Mouse (Mus musculus) heart, adult 9 months (tissue): ENCODE data around the gene Nudt14.

Experiments used
- DNase-seq, 2 experiments: peaks; one replicate each; pipeline ENCODE4 v3.0.0; 2022; ENCODE audit warnings: low spot score in 2 of 2

Nudt14 gene

DNA sequence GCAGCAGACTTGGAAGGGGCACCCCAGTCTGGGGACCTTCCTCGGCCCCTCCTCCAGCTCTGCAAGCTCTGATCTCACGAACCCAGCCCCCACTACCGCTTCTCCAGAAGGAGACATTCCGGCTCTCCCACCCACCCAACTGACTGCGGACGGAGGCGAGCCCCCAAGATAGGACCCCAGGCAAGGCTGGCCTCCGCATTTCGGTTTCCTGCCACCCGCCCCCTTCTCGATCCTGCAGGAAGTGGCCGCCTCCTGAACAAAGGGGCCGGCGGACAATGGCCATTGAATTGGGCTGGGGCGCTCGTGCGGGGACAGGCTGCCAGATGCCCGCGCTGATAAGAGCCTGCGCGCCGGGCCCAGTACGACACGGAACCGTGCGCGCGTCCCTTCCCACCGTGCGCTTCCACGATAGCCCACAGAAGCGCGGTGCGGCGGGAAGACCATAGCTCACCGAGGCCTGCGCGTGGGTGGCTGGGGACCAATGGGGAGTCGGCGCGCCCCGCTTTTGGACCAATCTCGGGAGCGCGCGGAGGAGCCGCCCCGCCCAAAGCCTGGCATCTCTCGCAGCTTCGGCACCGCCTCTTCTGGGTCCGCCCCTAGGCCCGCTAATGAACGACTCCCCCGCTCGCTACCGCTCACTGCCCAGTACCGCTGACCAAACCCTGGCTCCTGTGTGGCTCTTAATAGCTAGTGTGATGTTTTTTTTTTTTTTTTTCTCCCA is 8.3 kb upstream of the Nudt14 start:
- DNase-seq, result peak; percentile 86 to 87

GRCm38 (mm10) chr12:112947307-112947706 is 5.4 kb upstream of the Nudt14 start:
- no peak for DNase-seq

GRCm38 (mm10) chr12:112943669-112944068 is 1.7 kb upstream of the Nudt14 start:
- no peak for DNase-seq

DNA sequence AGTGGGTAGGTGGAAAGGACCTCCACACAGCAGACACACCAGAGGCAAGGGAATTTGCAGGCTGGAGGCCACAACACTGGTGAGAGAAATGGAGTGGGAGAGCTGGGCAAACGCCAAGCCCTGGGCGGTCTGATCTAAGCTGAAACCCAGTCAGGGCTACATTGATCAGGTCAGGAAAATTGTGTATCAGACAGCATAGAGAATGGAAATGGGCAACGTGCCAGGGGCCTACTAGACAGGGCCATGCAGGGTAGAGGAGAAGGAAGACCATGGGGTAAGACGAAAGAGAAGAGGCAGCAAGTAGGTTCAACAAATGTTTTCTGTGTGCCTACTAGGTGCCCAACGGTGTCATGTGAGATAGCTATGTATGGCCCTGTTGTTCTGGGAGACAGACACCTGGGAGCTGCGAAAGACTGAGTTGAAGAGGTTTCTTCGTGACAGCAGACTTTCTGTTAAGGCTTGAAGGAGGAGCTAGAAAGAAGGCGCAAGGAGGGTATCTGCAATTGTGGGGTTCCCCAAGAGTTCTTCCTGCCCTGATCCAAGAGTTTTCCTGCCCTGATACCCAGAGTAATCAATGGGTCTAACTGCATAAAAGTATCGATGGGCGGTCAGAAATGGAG is 658 bp downstream of the Nudt14 start:
- no peak for DNase-seq

DNA sequence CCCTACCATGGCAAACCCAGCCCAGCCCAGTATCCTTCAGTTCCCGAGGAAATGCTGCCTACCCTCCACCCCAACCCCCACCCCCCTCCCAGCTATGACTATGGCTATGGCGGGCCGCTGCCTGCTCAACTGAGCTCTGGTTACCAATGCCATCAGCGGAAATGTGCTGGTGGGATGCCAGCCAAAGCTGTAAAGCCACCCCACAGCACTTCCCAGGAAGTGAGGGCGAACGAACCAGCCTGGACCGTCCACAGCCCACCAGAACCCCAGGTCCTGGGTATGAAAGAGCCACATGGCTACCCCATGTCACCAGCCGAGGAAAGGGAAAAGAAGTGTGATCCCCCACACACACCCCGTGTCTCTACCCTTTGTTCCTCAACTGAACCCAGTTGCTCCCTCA is 1.2 kb downstream of the Nudt14 start:
- DNase-seq, result no peak

- no peak for DNase-seq
These were observed 1.7 kb downstream of the Nudt14 start for GRCm38 (mm10) chr12:112940238-112940637.

GRCm38 (mm10) chr12:112938873-112939565 is 2.9 kb downstream of the Nudt14 start:
- no peak for DNase-seq

DNA sequence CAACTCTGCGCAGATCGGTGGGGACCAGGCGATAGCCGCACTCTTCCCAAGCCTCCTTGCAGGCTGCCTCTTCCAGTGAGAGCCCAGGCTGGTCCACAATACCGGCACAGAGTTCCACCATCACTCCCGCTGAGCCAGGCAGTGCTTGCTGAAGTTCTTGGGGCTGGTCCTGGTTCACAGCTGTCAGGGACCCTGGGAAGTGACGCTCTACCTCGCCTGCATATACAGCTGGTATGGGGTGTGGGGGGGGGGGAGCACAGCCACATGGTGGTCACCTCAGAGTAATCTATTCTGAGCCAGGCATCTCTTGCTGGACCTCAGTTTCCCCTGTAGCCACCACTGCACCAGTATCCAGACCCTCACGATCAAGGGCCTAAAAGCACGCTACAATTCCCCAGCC is 3.6 kb downstream of the Nudt14 start:
- no peak for DNase-seq

GRCm38 (mm10) chr12:112937906-112938305 is 4.0 kb downstream of the Nudt14 start:
- no peak for DNase-seq

DNA sequence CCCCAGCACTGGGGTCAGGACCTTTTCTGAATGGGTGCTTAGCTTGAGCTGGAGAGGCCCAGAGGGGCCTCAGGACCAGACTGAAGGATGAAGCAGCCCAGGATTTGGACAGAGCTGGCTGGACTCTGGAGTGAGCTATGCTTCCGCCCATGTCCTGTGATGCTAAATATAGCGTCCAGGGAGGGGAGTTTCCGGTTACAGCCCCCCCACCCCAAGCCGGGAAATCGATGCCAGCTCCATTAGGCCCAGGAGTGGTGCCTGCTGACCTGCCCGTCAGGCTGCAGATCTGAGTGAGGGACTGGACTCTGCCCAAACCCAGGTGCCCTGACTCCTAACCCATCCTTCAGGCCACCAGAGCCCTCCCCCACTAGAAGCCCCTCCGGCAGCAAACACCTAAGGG is 9.3 kb downstream of the Nudt14 start:
- DNase-seq, result no peak

- DNase-seq, result peak; percentile 66 to 78
These were observed 12.2 kb downstream of the Nudt14 start, which contains the start of gene Jag2 for GRCm38 (mm10) chr12:112929562-112930352. Jag2 (minus strand) TSS chr12:112929776.

- DNase-seq, result no peak
These were observed 13.3 kb downstream of the Nudt14 start for GRCm38 (mm10) chr12:112928401-112929241.

GRCm38 (mm10) chr12:112927265-112927664 is 14.7 kb downstream of the Nudt14 start:
- DNase-seq, result no peak

GRCm38 (mm10) chr12:112925950-112926349 is 16.0 kb downstream of the Nudt14 start:
- no peak for DNase-seq

GRCm38 (mm10) chr12:112922541-112922940 is 19.4 kb downstream of the Nudt14 start:
- no peak for DNase-seq

- DNase-seq, result no peak
These were observed 20.4 kb downstream of the Nudt14 start for GRCm38 (mm10) chr12:112921518-112921917.

GRCm38 (mm10) chr12:112917906-112918305 is 24.0 kb downstream of the Nudt14 start:
- peak; percentile 51 to 68 for DNase-seq

GRCm38 (mm10) chr12:112917486-112917885 is 24.4 kb downstream of the Nudt14 start:
- peak; percentile 61 to 75 for DNase-seq

DNA sequence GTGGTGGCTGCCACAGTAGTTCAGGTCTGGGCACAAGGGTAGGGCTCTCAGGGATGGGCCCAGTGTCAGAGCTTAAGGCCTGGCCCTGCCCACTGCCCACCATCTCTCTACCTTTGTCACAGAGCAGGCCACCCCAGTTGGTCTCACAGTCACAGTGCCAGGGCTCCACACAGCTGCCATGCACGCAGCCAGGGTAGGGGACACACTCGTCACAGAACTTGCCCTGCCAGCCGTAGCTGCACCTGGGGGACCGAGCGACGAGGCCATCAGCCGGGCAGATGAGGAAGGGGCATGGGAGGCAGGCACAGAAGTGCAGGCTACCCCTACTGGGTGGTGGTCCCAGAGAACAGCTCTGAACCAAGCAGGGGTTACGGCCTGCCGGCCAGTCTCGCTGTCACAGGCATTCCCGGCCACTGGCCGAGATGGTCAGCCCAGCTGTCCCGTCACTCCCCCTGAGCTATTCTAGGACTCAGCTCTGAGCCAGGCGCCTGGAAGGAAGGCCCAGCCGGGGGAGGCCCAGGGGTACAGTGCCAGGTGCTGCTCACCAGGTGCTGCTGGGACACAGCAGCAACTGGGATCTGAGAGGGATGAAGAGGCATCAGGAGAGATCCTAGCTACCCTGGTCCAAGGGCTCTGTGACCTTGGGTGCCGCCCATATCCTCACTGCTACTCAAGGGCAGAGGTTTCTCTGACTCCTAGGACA is 25.1 kb downstream of the Nudt14 start:
- peak; percentile 69 to 77 for DNase-seq

DNA sequence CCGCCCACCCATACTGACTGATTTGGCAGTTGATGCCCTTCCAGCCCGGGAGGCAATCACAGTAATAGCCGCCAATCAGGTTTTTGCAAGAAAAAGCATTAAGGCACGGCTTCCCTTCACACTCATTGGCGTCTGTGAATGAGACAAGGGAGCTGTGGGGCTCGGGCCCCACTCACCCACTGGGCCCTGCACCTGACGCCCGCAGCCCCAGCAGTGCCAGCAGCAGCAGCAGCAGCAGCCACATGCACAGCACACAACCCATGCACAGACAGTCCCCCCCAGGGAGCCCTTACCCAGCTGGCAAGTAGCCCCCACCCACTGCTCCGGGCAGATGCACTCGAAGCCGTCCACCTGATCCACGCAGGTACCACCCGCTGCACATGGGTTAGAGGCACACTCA is 26.3 kb downstream of the Nudt14 start:
- no peak for DNase-seq
